Mouse (Mus musculus) ES-Bruce4 (cell line): ENCODE measurements around the gene Slc13a3.

Experiments
- CTCF ChIP-seq: IDR thresholded peaks from one replicate; pipeline ENCODE4 v1.8.1; 2011; ENCODE audit warnings: low read depth, low read length
- EP300 ChIP-seq: IDR thresholded peaks from 2 replicates; pipeline ENCODE4 v1.6.1; 2011; ENCODE audit warnings: low read depth, low read length; ENCODE audit not compliant: insufficient read depth
- POLR2A ChIP-seq: IDR thresholded peaks from one replicate; pipeline ENCODE4 v1.8.1; 2011; ENCODE audit warnings: low read length; ENCODE audit not compliant: insufficient read depth

DNA sequence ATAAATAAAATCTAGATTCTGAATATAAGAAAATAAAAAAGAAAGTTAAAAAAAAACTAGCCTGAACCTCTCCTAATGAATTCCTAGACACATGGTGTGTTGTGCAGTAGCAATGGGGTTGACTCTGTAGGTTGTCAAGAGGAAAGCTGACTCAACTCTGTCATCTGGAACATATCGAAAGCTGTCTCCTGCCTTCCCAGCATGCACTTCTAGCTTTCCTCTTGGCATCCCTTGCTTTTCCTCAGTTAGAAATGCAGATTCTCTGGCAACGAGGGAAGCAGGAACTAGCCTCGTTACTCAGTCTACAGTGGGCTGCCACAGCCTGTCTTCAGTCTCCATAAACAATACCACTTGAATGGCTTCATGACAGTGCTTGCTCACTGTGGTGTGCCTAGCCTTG is 12.8 kb upstream of the Slc13a3 start:
- TF ChIP-seq EP300: no peak
- TF ChIP-seq CTCF: no peak
- TF ChIP-seq POLR2A: no peak
